In genomic region chr2:165881585-165882431, GRCm38 (mm10) we compare ENCODE assay signal across 8 mouse cellular contexts. TPM values are rescaled to one million over a fixed set of nuclear protein-coding genes. Genes with fewer than 3 reads are reported as not detected.
DNase-seq lines count a peak whose midpoint lies in the region; ATAC-seq lines count a peak whose summit lies in the region.

No protein-coding gene starts in this region.

- ATAC-seq in frontal cortex, adult (ENCODE audit: low TSS enrichment), result no peak

- peak overlapping the region; percentile 53 for H3K4me3 ChIP-seq in midbrain, embryonic 10.5 days

- WGBS in midbrain, embryonic 10.5 days, result 11% methylated on average over 13 of the region's 13 CpGs

- no peaks in the 10 kb centered on the region for H3K36me3 ChIP-seq in midbrain, embryonic 10.5 days

- H3K27ac ChIP-seq in midbrain, embryonic 10.5 days (replicated peaks), result peak overlapping the region; percentile 100

- peak; percentile 96 for DNase-seq in heart, adult 11 months
- DNase-seq in heart, postnatal 25 days (ENCODE audit: low spot score), result no peak
- DNase-seq in cerebellum, postnatal 10 days, result peak; percentile 68 to 76
- peak; percentile 54 for DNase-seq in heart, adult 8-10 months (ENCODE audit: low spot score)
- peak; percentile 76 for DNase-seq in kidney, adult 9 months
- DNase-seq in midbrain, embryonic 10.5 days (ENCODE audit: low spot score), result peak; percentile 63
- no peak for DNase-seq in urinary bladder, adult 18-20 months (ENCODE audit: low spot score in 2 of 2)

- H3K4me1 ChIP-seq in midbrain, embryonic 10.5 days, result peaks cover 100% of the 10 kb centered on the region

- H3K9me3 ChIP-seq in midbrain, embryonic 10.5 days (replicated peaks), result no peaks in the 10 kb centered on the region

- intact Hi-C loops in heart, postnatal 25 days (cut with DNase I), result loop anchor here (2.0 kb wide), 1 partner anchor 23 kb away; no protein-coding TSS in a partner anchor

- no peaks in the 10 kb centered on the region for H3K27me3 ChIP-seq in midbrain, embryonic 10.5 days (ENCODE audit: low read depth, poor library complexity, severe bottlenecking)

RNA-seq across cellular contexts. Expression of gene Zmynd8, which starts 17.0 kb away (rescaled TPM):
- total RNA-seq in heart, postnatal 25 days (2021), result 10 to 100 TPM; 44.5 to 48.7 TPM
- 10 to 100 TPM; 35.5 to 60.5 (median 45.4) TPM for total RNA-seq in heart, adult 8-10 months (2022)
- 61.4 and 63.3 TPM in 2 replicates for polyA plus RNA-seq in midbrain, embryonic 10.5 days (2016; fragmentation: Nextera tagmentation; extraction: Ambion mirVana)

Comparison
In these comparisons a context has a peak if more than half of its experiments do, and no peak if none do; other contexts are left out.
1. DNase-seq: peak in heart, adult 11 months (single experiment), cerebellum, postnatal 10 days (2 of 2), heart, adult 8-10 months (single experiment), kidney, adult 9 months (single experiment) and midbrain, embryonic 10.5 days (single experiment); none in heart, postnatal 25 days (single experiment) and urinary bladder, adult 18-20 months (0 of 2).